Mouse (Mus musculus) duodenum, adult 2 months (tissue): ENCODE measurements around the gene Rxylt1. TPM values are rescaled to one million over a fixed set of nuclear protein-coding genes. Genes with fewer than 3 reads are reported as not detected.

Experiments
- polyA plus RNA-seq: library from polyadenylated mRNA; depleted of rRNA; stranded (reverse); fragments of >200 nt; gene quantifications from 2 replicates; pipeline ENCODE4 v1.2.3, GENCODE M21; 2012; ENCODE audit warnings: low replicate concordance; rRNA removed

Gene Rxylt1
- 1.5 and 4.6 TPM in 2 replicates for polyA plus RNA-seq

GRCm38 (mm10) chr10:122096980-122097844, at the start of gene Rxylt1:
Rxylt1 (minus strand) TSS chr10:122097371.

GRCm38 (mm10) chr10:122046904-122047726, 50.1 kb downstream of the Rxylt1 start, which contains the start of gene Srgap1:
Srgap1 (minus strand) TSS chr10:122047315.

Other genes starting within 250 kb of the Rxylt1 start
- gene Srgap1, start 50.1 kb downstream of the Rxylt1 start, polyA plus RNA-seq: 0.91 and 1.2 TPM in 2 replicates